Mouse (Mus musculus): ENCODE results near the gene Lime1. TPM values are rescaled to one million over a fixed set of nuclear protein-coding genes. Genes with fewer than 3 reads are reported as not detected.
A peak's percentile ranks its signal among the peaks of the same experiment; 100 is the strongest.

Lime1 gene
- polyA plus RNA-seq, 1 experiment from 2014 or later: 16.3 TPM

- H3K27me3 ChIP-seq (replicated peaks; ENCODE audit: control insufficient read depth, insufficient read depth, low read length): no peaks in the 10 kb centered on the region
- H3K4me1 ChIP-seq (ENCODE audit: control insufficient read depth, insufficient read depth, low read length): no peaks in the 10 kb centered on the region
- H3K27ac ChIP-seq (ENCODE audit: low read length): no peak overlapping the region
- H3K4me2 ChIP-seq (ENCODE audit: low read depth, low read length): no peak overlapping the region
- H3K4me3 ChIP-seq (ENCODE audit: low read length): no peak overlapping the region
- no peaks in the 10 kb centered on the region for H3K9me3 ChIP-seq (ENCODE audit: control insufficient read depth, low read length)
- H3K36me3 ChIP-seq (ENCODE audit: control insufficient read depth, insufficient read depth, low read length): peaks cover 7% of the 10 kb centered on the region
- no peak for ATAC-seq
- WGBS: 66% methylated on average over 3 of the region's 3 CpGs
- H3K9ac ChIP-seq (ENCODE audit: low read depth, low read length): no peak overlapping the region
Observed at GRCm38 (mm10) chr2:181385885-181386284, 6.0 kb downstream of the Lime1 start.

GRCm38 (mm10) chr2:181386663-181387210, 6.9 kb downstream of the Lime1 start:
- Histone ChIP-seq H3K4me3 (ENCODE audit: low read length) (no peak overlapping the region), H3K27me3 (replicated peaks; ENCODE audit: control insufficient read depth, insufficient read depth, low read length) (no peaks in the 10 kb centered on the region), H3K4me2 (ENCODE audit: low read depth, low read length) (no peak overlapping the region), H3K9ac (ENCODE audit: low read depth, low read length) (no peak overlapping the region), H3K27ac (ENCODE audit: low read length) (no peak overlapping the region), H3K4me1 (ENCODE audit: control insufficient read depth, insufficient read depth, low read length) (no peaks in the 10 kb centered on the region), H3K36me3 (ENCODE audit: control insufficient read depth, insufficient read depth, low read length) (peaks cover 7% of the 10 kb centered on the region; the same call in 1 of the 2 replicates), H3K9me3 (ENCODE audit: control insufficient read depth, low read length) (no peaks in the 10 kb centered on the region)
- no peak for ATAC-seq
- WGBS: 85% methylated on average over 3 of the region's 4 CpGs

- Histone ChIP-seq H3K27me3 (replicated peaks; ENCODE audit: control insufficient read depth, insufficient read depth, low read length) (no peaks in the 10 kb centered on the region), H3K4me1 (ENCODE audit: control insufficient read depth, insufficient read depth, low read length) (no peaks in the 10 kb centered on the region), H3K27ac (ENCODE audit: low read length) (no peak overlapping the region), H3K9me3 (ENCODE audit: control insufficient read depth, low read length) (no peaks in the 10 kb centered on the region), H3K4me2 (ENCODE audit: low read depth, low read length) (no peak overlapping the region), H3K36me3 (ENCODE audit: control insufficient read depth, insufficient read depth, low read length) (no peaks in the 10 kb centered on the region; the same call in 1 of the 2 replicates), H3K4me3 (ENCODE audit: low read length) (no peak overlapping the region), H3K9ac (ENCODE audit: low read depth, low read length) (no peak overlapping the region)
- no peak for ATAC-seq
- 72% methylated on average over 4 of the region's 4 CpGs for WGBS
Observed at GRCm38 (mm10) chr2:181390136-181390870, 10.4 kb downstream of the Lime1 start.

DNA sequence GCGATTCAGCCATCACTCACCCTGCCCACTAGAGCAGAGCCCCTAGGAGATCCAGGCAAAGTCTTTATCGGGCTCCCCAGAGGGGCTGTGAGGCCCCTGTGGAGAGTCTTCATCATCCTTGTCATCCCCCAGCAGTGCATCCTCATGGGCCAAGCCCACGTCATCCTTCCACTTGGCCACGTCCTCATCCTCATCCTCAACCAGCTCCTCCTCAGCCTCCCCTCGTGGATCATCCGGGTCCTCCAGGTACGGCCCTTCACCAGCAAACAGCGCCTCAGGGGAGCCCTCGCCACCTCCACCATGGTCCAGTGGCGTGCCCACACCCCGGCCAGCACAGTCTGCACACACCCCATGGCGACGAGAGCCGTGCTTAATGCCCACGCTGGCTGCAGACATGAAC, 11.1 kb downstream of the Lime1 start:
- no peak overlapping the region for H3K4me2 ChIP-seq (ENCODE audit: low read depth, low read length)
- no peaks in the 10 kb centered on the region for H3K9me3 ChIP-seq (ENCODE audit: control insufficient read depth, low read length)
- H3K36me3 ChIP-seq (ENCODE audit: control insufficient read depth, insufficient read depth, low read length): no peaks in the 10 kb centered on the region
- WGBS: 87% methylated on average over 15 of the region's 15 CpGs
- ATAC-seq: no peak
- H3K4me3 ChIP-seq (ENCODE audit: low read length): no peak overlapping the region
- H3K27me3 ChIP-seq (replicated peaks; ENCODE audit: control insufficient read depth, insufficient read depth, low read length): no peaks in the 10 kb centered on the region
- no peaks in the 10 kb centered on the region for H3K4me1 ChIP-seq (ENCODE audit: control insufficient read depth, insufficient read depth, low read length)
- H3K27ac ChIP-seq (ENCODE audit: low read length): no peak overlapping the region
- H3K9ac ChIP-seq (ENCODE audit: low read depth, low read length): no peak overlapping the region

- Histone ChIP-seq H3K4me3 (ENCODE audit: low read length) (no peak overlapping the region), H3K9me3 (ENCODE audit: control insufficient read depth, low read length) (no peaks in the 10 kb centered on the region), H3K9ac (ENCODE audit: low read depth, low read length) (no peak overlapping the region), H3K27ac (ENCODE audit: low read length) (no peak overlapping the region), H3K4me2 (ENCODE audit: low read depth, low read length) (no peak overlapping the region), H3K4me1 (ENCODE audit: control insufficient read depth, insufficient read depth, low read length) (no peaks in the 10 kb centered on the region), H3K36me3 (ENCODE audit: control insufficient read depth, insufficient read depth, low read length) (no peaks in the 10 kb centered on the region), H3K27me3 (replicated peaks; ENCODE audit: control insufficient read depth, insufficient read depth, low read length) (no peaks in the 10 kb centered on the region)
- no peak for ATAC-seq
- 69% methylated on average over 2 of the region's 2 CpGs for WGBS
Observed at GRCm38 (mm10) chr2:181391541-181391940, 11.7 kb downstream of the Lime1 start.

DNA sequence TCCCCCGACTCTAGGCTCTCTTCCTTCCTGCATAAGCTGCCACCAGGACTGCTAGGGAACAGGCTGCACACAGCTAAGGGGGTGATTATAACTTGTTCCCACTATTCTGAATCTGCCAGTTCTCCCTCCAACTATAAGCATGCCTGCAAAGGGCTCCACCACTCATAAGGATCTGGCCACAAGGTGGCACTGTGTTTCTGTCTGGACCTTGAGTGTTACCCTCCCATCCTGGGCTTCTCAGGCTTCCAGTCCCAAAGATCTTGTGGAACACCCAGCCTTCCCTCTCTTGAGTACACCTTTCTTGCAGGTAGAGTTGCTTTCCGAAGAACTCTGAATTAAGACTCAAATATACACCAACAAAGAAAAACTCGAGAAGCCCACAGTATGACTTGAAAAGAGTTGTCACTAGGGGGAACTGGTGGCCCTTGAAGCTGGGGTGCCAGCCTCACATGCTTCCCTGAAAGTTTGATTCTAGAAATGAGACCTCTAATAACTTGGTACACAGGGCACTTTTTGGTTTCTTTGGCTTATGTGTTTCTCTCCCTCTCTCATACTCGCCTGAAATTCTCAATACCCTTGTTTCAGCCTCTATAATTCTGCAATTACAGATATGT, 12.8 kb downstream of the Lime1 start:
- Histone ChIP-seq H3K9ac (ENCODE audit: low read depth, low read length) (no peak overlapping the region), H3K27me3 (replicated peaks; ENCODE audit: control insufficient read depth, insufficient read depth, low read length) (no peaks in the 10 kb centered on the region), H3K36me3 (ENCODE audit: control insufficient read depth, insufficient read depth, low read length) (no peaks in the 10 kb centered on the region), H3K4me2 (ENCODE audit: low read depth, low read length) (no peak overlapping the region), H3K27ac (ENCODE audit: low read length) (no peak overlapping the region), H3K4me1 (ENCODE audit: control insufficient read depth, insufficient read depth, low read length) (no peaks in the 10 kb centered on the region), H3K4me3 (ENCODE audit: low read length) (no peak overlapping the region), H3K9me3 (ENCODE audit: control insufficient read depth, low read length) (no peaks in the 10 kb centered on the region)
- peak; percentile 87 for ATAC-seq
- WGBS: 25% methylated on average over 4 of the region's 4 CpGs

GRCm38 (mm10) chr2:181394086-181394485, 14.2 kb downstream of the Lime1 start:
- Histone ChIP-seq H3K9ac (ENCODE audit: low read depth, low read length) (no peak overlapping the region), H3K4me1 (ENCODE audit: control insufficient read depth, insufficient read depth, low read length) (no peaks in the 10 kb centered on the region), H3K9me3 (ENCODE audit: control insufficient read depth, low read length) (no peaks in the 10 kb centered on the region), H3K27ac (ENCODE audit: low read length) (no peak overlapping the region), H3K27me3 (replicated peaks; ENCODE audit: control insufficient read depth, insufficient read depth, low read length) (no peaks in the 10 kb centered on the region), H3K4me3 (ENCODE audit: low read length) (no peak overlapping the region), H3K4me2 (ENCODE audit: low read depth, low read length) (no peak overlapping the region), H3K36me3 (ENCODE audit: control insufficient read depth, insufficient read depth, low read length) (no peaks in the 10 kb centered on the region)
- no peak for ATAC-seq
- 92% methylated on average over 3 of the region's 3 CpGs for WGBS

- Histone ChIP-seq H3K4me1 (ENCODE audit: control insufficient read depth, insufficient read depth, low read length) (no peaks in the 10 kb centered on the region), H3K27me3 (replicated peaks; ENCODE audit: control insufficient read depth, insufficient read depth, low read length) (no peaks in the 10 kb centered on the region)
Observed at GRCm38 (mm10) chr2:181397207-181397761, 17.4 kb downstream of the Lime1 start.

GRCm38 (mm10) chr2:181401497-181401896, 21.6 kb downstream of the Lime1 start:
- Histone ChIP-seq H3K4me1 (ENCODE audit: control insufficient read depth, insufficient read depth, low read length) (no peaks in the 10 kb centered on the region), H3K9me3 (ENCODE audit: control insufficient read depth, low read length) (no peaks in the 10 kb centered on the region), H3K4me2 (ENCODE audit: low read depth, low read length) (no peak overlapping the region), H3K27ac (ENCODE audit: low read length) (no peak overlapping the region), H3K9ac (ENCODE audit: low read depth, low read length) (no peak overlapping the region), H3K4me3 (ENCODE audit: low read length) (no peak overlapping the region), H3K27me3 (replicated peaks; ENCODE audit: control insufficient read depth, insufficient read depth, low read length) (no peaks in the 10 kb centered on the region), H3K36me3 (ENCODE audit: control insufficient read depth, insufficient read depth, low read length) (no peaks in the 10 kb centered on the region)
- no peak for ATAC-seq
- WGBS: 16% methylated on average over 1 of the region's 1 CpGs

More at GRCm38 (mm10) chr2:181397207-181397761, 17.4 kb downstream of the Lime1 start:
- WGBS: 64% methylated on average over 5 of the region's 5 CpGs
- Histone ChIP-seq H3K4me3 (ENCODE audit: low read length) (no peak overlapping the region), H3K27ac (ENCODE audit: low read length) (no peak overlapping the region), H3K9ac (ENCODE audit: low read depth, low read length) (no peak overlapping the region), H3K9me3 (ENCODE audit: control insufficient read depth, low read length) (no peaks in the 10 kb centered on the region), H3K36me3 (ENCODE audit: control insufficient read depth, insufficient read depth, low read length) (no peaks in the 10 kb centered on the region), H3K4me2 (ENCODE audit: low read depth, low read length) (no peak overlapping the region)
- ATAC-seq: no peak
